Mouse (Mus musculus): ENCODE results near the gene Antxr1. TPM values are rescaled to one million over a fixed set of nuclear protein-coding genes. Genes with fewer than 3 reads are reported as not detected.

Gene Antxr1
- total RNA-seq, 2 experiments from 2014 or later: 45.4 to 46.9 TPM

DNA sequence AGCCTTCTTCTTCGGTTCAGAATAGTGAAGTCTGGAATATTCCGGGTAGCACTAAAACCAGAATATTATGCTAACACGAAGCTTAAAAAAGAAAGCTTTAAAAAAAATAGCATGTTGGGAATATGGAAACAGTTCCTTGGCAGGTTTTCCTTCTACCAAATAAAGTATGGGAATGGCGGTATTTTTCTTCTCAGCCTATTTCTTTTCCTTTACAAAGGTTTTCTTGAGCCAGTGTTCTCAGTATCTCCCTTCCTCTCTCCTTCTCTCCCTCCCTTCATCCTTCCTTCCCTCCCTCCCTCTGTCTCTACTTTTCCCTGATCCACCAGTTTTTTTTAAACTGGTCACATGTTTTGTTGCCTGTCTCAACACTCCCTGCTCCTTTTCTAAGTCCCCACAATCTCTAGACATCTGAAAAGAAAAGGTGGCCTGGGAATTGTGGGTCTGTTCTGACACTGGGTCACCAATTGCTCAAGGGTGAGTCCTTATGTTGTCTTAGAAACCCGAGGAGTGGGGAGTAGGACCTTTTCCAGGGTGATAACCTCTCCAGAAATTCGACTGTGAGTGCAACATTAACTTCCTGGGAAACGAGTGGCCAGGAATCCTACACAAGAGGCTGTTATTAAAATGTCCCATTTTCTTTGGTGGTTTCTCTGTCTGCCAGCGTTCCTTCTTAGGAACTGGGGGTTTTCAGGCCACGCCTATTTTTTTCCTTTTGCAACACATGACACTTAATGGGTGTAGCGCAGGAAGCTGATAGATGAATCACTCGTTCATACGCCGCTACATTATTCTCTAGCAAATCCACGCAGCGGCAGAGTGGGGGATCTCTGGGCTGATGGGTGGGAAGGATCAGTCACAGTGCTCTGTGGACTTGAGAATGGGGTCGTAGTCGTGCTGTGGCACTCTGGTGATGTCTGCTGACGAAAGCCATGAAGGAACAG lies 42.4 kb downstream of the Antxr1 start:
- no peak for DNase-seq (ENCODE audit: low spot score in 2 of 2)

GRCm38 (mm10) chr6:87287251-87287650 lies 48.4 kb downstream of the Antxr1 start:
- no peak for DNase-seq (ENCODE audit: low spot score in 2 of 2)

GRCm38 (mm10) chr6:87285365-87285749 lies 50.3 kb downstream of the Antxr1 start:
- DNase-seq (ENCODE audit: low spot score in 2 of 2): no peak

DNA sequence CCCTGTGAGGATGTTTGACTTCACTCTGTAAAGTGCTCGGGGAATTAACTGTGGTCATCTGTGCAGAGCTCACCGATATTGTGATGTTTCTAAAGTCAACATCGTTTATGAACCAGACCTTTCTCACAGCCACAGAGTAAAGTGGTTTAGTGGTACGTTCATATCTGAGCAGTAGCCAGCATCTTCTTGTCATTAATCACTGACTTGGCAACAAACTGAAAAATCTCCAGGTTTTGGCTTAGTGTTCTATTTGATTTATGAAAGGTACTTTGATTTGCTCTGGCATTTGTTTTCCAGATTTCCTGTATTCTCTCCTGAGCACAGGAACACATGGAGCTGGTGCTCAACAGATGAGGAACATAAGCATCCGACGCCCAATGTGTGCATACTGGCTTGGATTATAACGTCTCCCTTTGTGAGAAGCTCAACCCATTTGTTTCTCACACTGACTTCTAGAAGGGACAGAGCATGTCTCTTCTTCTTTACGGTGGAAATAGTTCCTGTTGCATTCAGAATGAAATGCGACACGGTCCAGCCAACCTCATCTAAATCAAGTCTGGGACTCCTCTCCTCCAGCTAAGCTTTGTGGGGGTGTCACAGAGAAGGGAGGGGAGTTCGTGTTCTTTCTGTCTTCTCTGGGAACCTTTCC lies 50.8 kb downstream of the Antxr1 start:
- DNase-seq (ENCODE audit: low spot score in 2 of 2): no peak

DNA sequence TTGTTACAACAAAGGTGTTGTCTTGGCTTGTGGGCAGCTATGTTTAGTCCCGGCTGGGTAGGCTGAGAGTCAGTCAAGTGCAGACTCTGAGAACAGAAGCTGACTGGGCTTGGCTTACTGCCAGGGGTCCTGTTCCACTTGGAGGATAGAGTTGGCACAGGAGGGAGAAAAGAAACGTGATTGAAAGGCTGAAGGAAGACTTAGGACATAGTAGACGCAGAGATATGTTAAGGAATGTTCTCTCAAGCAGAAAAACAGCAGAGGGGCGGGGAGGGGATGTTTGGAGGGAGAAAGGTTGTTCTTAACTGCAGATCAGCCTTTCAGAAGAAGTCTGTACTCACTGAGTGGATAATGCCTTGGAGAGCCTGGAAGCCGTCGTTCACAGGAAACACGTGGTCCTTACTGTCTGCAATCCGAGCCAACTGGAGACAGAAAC lies 53.3 kb downstream of the Antxr1 start:
- DNase-seq (ENCODE audit: low spot score in 2 of 2): no peak

GRCm38 (mm10) chr6:87281771-87282170 lies 53.9 kb downstream of the Antxr1 start:
- DNase-seq (ENCODE audit: low spot score in 2 of 2): no peak

- DNase-seq (ENCODE audit: low spot score in 2 of 2): no peak
These were observed 57.5 kb downstream of the Antxr1 start for GRCm38 (mm10) chr6:87278151-87278550.

- DNase-seq (ENCODE audit: low spot score in 2 of 2): no peak
These were observed 58.1 kb downstream of the Antxr1 start for GRCm38 (mm10) chr6:87277527-87277926.

DNA sequence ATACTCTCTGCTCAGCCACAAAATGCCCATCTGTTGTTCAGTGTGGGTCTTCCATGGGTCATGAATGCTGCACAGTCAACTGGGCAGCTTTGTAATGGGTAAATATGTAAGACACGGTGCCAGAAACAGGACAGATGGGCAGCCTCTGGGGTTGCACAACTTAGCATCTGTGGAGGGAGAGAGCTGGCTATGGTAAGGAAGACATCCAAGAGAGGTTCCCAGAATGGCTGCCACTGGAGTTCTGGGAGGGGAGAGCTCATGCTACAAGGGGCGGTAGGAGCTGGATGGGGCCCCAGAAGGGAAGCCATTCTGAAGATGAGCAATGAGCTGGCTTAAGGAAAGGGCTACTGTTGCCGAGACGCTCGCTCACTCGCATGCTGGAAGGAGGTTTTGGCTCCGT lies 58.7 kb downstream of the Antxr1 start:
- DNase-seq (ENCODE audit: low spot score in 2 of 2): no peak

- no peak for DNase-seq (ENCODE audit: low spot score in 2 of 2)
These were observed 60.8 kb downstream of the Antxr1 start for GRCm38 (mm10) chr6:87274779-87275178.

- DNase-seq (ENCODE audit: low spot score in 2 of 2): no peak
These were observed 61.8 kb downstream of the Antxr1 start for GRCm38 (mm10) chr6:87273791-87274190.

DNA sequence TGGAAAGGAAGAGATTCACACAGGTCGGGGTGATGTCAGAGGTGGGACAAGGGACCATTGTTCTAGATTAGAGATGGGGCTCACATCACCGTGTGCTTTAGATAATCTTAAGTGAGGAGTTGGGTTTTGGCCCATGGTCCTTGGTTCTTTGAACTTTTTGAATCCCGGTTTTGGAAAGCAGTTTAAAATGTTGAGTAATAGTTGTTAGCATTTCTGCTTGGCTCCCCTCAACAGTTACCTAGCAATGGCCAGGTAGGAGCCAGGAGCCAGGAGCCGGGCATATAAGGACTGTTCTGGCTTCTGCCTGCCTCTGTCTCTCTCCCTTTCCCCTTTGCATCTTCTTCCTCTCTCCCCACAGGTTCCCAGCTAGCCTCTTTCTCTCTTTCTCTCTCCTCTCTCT lies 62.5 kb downstream of the Antxr1 start:
- no peak for DNase-seq (ENCODE audit: low spot score in 2 of 2)

GRCm38 (mm10) chr6:87272202-87272601 lies 63.4 kb downstream of the Antxr1 start:
- no peak for DNase-seq (ENCODE audit: low spot score in 2 of 2)

GRCm38 (mm10) chr6:87270452-87270851 lies 65.2 kb downstream of the Antxr1 start:
- no peak for DNase-seq (ENCODE audit: low spot score in 2 of 2)

DNA sequence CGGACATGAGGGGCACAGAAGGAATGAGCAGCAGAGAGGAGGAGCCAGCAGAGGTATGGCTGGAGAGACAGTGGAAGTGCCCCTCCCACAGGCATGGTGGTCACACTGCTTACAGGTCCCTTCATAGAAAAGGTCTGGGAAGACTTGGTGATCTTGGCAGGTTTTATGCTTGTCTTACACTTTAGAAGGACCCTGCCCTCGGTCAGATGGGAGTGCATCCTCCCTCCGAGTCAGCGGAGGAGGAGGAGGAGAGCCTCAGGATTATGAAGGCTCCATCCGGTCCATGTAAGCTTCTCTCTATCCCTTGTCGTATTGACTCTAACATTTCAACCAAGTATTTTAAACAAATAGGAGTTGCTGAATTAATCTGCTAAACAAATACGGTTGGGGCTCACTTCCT lies 65.7 kb downstream of the Antxr1 start:
- DNase-seq (ENCODE audit: low spot score in 2 of 2): no peak

DNA sequence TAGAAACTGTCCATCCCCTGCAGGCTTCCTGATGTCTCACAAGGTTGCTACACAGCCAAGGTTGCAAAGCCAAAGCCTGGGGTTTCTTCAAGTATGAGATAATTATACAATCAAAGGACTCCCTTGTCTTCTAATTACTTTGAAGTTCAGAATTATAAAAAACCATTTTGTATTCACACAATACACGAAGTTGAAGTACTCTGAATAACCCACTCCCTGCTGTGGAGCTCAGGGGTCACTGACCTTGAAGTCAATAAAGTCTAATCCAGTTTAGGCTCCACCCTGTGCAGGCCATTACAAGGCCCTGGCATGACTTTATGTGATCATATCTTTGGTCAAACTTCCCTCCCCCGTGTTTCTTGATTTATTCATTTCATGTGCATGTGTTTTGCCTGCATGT lies 73.0 kb downstream of the Antxr1 start:
- DNase-seq (ENCODE audit: low spot score in 2 of 2): no peak

DNA sequence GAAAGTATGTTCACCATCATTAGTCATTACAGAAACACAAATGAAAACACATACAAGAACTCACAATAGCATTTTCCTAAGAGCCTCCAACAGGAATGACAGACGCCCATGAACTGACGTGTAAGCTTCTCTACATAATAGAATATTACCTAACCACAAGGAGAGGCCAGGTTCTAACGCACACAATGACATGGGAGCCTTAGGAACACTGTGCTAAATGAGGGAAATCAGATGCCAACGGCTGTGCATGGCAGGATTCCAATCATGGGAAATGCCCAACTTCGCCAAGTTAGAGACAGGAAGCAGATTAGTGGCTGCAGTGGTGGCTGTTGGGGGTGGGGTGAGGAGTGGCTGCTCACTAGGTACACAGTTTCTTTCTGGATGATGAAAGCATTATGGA lies 76.6 kb downstream of the Antxr1 start:
- DNase-seq (ENCODE audit: low spot score in 2 of 2): no peak

DNA sequence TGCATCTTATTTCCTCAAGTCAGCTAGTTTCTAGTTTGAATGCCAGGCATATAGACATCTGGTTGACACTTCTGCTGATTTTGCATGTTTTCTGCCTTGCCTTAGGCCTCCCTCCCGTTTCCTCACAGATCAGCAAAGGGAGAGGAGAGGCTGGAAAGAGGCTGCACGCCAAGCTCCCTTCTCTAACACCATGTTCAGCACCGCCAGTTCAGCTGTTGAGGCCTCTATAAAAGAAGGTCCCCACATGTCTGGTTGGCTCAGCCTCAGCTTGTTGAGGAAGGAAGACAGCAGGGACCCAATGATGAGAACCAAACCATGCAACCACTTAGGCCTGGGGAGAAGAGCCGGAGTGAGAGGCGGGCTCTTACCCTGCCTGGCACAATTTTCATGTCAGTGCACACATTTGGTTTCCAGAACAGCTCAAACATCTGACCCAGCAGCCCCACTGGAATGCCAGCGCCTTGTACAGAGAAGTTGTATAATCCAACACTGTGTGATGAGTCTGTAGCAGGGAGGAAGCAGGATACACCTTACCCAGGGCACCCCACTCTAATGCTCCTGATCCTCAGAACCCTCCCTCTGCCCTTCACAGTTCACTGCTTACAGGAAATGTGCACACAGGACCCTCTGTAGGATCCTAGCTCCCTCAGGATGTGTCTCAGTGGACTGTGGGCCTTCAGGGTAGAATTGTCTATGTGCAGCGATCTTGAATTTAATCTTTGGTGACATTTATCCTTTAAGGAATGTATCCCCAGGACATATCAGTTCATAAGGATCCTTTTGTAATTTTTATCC lies 77.4 kb downstream of the Antxr1 start:
- no peak for DNase-seq (ENCODE audit: low spot score in 2 of 2)

DNA sequence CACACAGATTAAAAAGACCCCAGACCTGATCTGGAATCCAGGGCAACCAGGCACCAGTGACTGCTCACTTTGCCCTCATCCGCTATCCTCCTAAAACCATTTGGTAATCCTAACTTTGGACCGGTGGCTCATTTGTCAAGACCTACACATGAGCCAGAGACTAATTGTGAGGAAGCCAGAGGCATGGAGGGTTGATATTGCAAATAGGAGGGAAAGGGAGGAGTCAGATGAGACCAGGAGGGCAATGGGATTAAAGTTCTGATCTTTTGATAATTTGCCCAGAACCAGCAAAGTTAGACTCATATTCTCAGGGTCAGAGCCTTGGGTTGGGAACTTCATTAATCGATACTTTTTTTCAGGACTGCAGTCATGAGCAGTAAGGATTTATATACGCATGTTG lies 78.2 kb downstream of the Antxr1 start:
- no peak for DNase-seq (ENCODE audit: low spot score in 2 of 2)

DNA sequence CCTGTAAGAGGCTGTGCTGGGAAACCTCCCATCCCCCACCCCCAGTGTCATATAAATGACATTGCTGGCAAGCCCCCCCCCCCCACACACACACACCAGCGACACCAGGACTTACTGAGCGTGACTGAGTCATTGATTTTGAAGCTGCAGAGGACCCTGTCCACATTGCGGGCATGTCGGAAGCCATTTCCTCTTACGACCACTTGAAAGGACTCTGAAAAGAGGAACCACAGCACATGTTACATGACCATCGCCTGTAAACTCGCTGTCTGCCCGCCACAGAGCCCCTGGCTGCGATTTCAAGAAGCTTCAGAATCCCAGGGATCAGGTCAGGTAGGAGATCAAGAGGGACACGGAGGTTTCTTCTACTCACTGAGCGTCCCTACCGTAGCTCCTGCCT lies 80.0 kb downstream of the Antxr1 start:
- no peak for DNase-seq (ENCODE audit: low spot score in 2 of 2)

- DNase-seq (ENCODE audit: low spot score in 2 of 2): no peak
These were observed 80.9 kb downstream of the Antxr1 start for GRCm38 (mm10) chr6:87254756-87255155.

GRCm38 (mm10) chr6:87251716-87252115 lies 83.9 kb downstream of the Antxr1 start:
- no peak for DNase-seq (ENCODE audit: low spot score in 2 of 2)
